Mouse (Mus musculus) limb, embryonic 11.5 days (tissue): ENCODE measurements around the gene Cenpc1. TPM values are rescaled to one million over a fixed set of nuclear protein-coding genes. Genes with fewer than 3 reads are reported as not detected.

Experiments used
- ATAC-seq: fragments of 200-750 bp; cut with Nextera tagmentation; 2 replicates; pipeline ENCODE4 v1.8.0; 2017; ENCODE audit warnings: low read depth; ENCODE audit not compliant: insufficient number of reproducible peaks, low FRiP score, low TSS enrichment
- DNase-seq: peaks from one replicate; pipeline ENCODE4 v3.0.0-alpha.2; 2015; ENCODE audit warnings: low spot score
- H3K27ac ChIP-seq: fragments of 300-500 bp; sonication (generic); replicated peaks from 2 replicates; pipeline ENCODE4 v1.5.1; 2014; ENCODE audit warnings: low read depth, mild to moderate bottlenecking, low read length
- H3K27me3 ChIP-seq: fragments of 300-500 bp; sonication (generic); 2 replicates; pipeline ENCODE4 v1.6.1; 2014; ENCODE audit warnings: mild to moderate bottlenecking, low read length, mixed read lengths; ENCODE audit not compliant: control insufficient read depth, insufficient read depth
- H3K36me3 ChIP-seq: fragments of 300-500 bp; sonication (generic); 2 replicates; pipeline ENCODE4 v1.6.1; 2014; ENCODE audit warnings: mild to moderate bottlenecking, low read length, moderate library complexity, mixed read lengths; ENCODE audit not compliant: control insufficient read depth, insufficient read depth
- H3K4me1 ChIP-seq: fragments of 300-500 bp; sonication (generic); 2 replicates; pipeline ENCODE4 v1.6.1; 2014; ENCODE audit warnings: low read length, mixed read lengths; ENCODE audit not compliant: control insufficient read depth, insufficient read depth
- H3K4me2 ChIP-seq: fragments of 300-500 bp; sonication (generic); 2 replicates; pipeline ENCODE4 v1.6.1; 2014; ENCODE audit warnings: low read depth, mild to moderate bottlenecking, moderate library complexity; ENCODE audit not compliant: severe bottlenecking
- H3K4me3 ChIP-seq: fragments of 300-500 bp; sonication (generic); 2 replicates; pipeline ENCODE4 v1.5.1; 2014; ENCODE audit warnings: low read depth, low read length
- H3K9ac ChIP-seq: fragments of 300-500 bp; sonication (generic); 2 replicates; pipeline ENCODE4 v1.6.1; 2014; ENCODE audit warnings: mild to moderate bottlenecking, low read length
- H3K9me3 ChIP-seq: fragments of 300-500 bp; sonication (generic); 2 replicates; pipeline ENCODE4 v1.6.1; 2016; ENCODE audit warnings: low read length; ENCODE audit not compliant: control insufficient read depth
- WGBS: fragments of 180-500 bp; shearing (Covaris S2); extraction: QIAGEN DNeasy Blood & Tissue Kit; methylation state at CpG from one replicate; pipeline ENCODE4 v1.1.7; 2014; 5-methylcytosine and 5-hydroxymethylcytosine counted together
- polyA plus RNA-seq: library from polyadenylated mRNA; unstranded; fragments of >200 nt; fragmentation: Nextera tagmentation; extraction: Ambion mirVana; gene quantifications from 2 replicates; pipeline ENCODE4 v1.2.1, GENCODE M21; 2014

Gene Cenpc1
- 39.7 and 41.7 TPM in 2 replicates for polyA plus RNA-seq

DNA sequence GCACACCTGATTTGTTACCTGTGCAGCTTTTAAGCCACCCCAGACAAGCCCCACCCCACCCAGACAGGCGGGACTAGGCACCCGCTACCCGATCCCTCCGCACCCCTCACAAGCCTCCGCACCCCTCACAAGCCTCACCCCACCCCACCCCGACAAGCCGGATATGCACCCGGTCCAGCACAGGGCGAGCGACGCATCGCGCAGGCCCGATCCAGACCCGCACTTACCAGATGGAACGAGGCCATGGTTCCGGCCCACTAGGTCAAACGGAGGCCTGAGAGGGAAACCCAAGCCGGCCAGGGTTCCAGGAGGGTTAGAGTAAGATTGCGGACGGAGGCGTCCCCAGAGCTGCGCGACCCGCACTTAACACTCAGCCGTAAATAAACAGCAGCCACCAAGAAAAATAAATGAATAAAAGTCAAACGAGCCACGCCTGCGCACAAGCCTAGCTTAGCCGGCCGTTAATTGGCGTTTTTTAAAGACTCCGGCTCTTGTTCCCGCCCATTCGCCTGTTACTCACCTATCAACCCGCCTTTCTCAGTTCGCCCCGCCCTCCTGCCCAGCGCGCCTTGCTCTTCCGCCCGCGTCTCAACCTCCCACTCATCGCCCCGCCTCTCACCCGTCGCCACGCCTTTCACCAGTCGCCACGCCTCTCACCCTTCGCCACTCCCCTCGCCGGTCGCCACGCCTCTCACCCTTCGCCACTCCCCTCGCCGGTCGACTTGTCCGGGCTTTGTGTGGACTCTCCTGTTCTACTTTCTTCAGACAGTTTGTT lies at the start of gene Cenpc1:
Cenpc1 (minus strand) TSS at position 483 of the 775 bp plus-strand sequence.
- Histone ChIP-seq H3K36me3 (no peaks in the 10 kb centered on the region), H3K4me1 (no peaks in the 10 kb centered on the region), H3K27ac (peak within 1 kb of the TSS; percentile 79), H3K4me2 (peak within 1 kb of the TSS; percentile 48), H3K9ac (peak within 1 kb of the TSS; percentile 82), H3K9me3 (no peaks in the 10 kb centered on the region), H3K27me3 (no peaks in the 10 kb centered on the region), H3K4me3 (peak within 1 kb of the TSS; percentile 74)
- under 1% methylated on average over 60 of the region's 60 CpGs for WGBS
- peak; percentile 99 for ATAC-seq
- DNase-seq, result peak; percentile 98

DNA sequence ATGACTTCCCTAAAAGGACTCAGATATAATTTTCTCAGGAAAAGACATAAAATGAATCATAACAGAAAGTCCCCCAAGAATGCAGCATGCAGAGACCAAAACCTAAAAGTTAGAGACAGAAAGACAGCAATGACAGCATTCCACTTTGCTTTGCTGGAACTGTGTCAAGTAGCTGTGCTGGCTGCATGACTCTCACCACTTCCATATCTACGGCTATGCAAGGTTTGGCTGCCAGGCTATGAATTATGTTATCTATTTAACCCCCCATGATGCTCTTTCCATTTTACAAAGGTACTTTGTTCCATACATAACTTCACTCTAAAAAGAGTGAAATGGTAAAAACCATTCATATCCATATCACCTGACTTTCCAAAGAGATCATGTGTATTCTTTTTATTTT lies 48.6 kb upstream of the Cenpc1 start:
- Histone ChIP-seq H3K27me3 (no peaks in the 10 kb centered on the region), H3K9ac (no peak overlapping the region), H3K27ac (no peak overlapping the region), H3K4me3 (no peak overlapping the region), H3K4me1 (no peaks in the 10 kb centered on the region), H3K4me2 (no peak overlapping the region), H3K9me3 (no peaks in the 10 kb centered on the region), H3K36me3 (no peaks in the 10 kb centered on the region)
- ATAC-seq, result no peak
- no peak for DNase-seq
- WGBS, result 90% methylated on average over 1 of the region's 1 CpGs

DNA sequence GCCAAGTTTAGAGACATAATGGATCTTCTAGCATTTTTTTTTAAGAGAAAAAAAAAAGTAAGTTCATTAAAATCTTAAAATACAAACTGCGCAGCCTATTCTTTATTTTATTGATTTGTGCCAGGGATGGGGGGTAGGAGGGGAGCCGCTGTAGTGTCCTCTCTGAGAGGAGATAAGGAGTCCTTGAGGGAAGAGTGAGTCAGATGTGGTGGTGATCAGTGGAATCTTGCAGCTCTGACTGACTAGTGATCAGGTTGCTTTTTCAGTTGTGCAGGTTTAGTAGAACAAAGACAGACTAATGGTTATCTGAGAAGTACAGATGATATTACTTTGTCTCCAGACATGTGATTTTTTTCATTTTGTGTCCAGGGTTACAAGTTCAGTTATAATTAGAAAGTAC lies 47.7 kb upstream of the Cenpc1 start:
- Histone ChIP-seq H3K27ac (no peak overlapping the region), H3K4me2 (no peak overlapping the region), H3K27me3 (no peaks in the 10 kb centered on the region), H3K4me1 (no peaks in the 10 kb centered on the region), H3K4me3 (no peak overlapping the region), H3K36me3 (no peaks in the 10 kb centered on the region), H3K9ac (no peak overlapping the region), H3K9me3 (no peaks in the 10 kb centered on the region)
- 94% methylated on average over 2 of the region's 2 CpGs for WGBS
- no peak for ATAC-seq
- DNase-seq, result no peak

GRCm38 (mm10) chr5:86111074-86111473 lies 45.7 kb upstream of the Cenpc1 start:
- Histone ChIP-seq H3K27me3 (no peaks in the 10 kb centered on the region), H3K9ac (no peak overlapping the region), H3K4me2 (no peak overlapping the region), H3K4me1 (no peaks in the 10 kb centered on the region), H3K36me3 (no peaks in the 10 kb centered on the region), H3K4me3 (no peak overlapping the region), H3K9me3 (no peaks in the 10 kb centered on the region), H3K27ac (no peak overlapping the region)
- WGBS, result 100% methylated on average over 1 of the region's 1 CpGs
- ATAC-seq (no peak), DNase-seq (no peak)

DNA sequence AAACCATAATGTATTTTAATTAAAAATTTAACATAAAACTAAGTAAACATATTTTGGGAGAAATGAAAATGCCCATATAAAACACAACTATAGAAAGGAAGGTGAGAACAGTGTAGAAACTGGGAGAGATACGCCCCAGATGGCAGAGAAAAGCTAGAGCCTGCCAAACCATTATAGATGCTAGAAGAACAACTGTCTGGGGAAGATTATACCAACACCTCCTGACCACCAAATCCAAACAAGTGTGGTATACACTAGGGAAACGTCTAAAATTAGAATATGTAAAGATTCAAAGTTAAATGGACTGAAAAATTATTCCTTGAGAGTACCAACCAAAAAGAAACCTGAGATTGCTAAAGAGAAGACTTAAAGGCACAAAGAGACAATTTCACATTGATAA lies 41.2 kb upstream of the Cenpc1 start:
- no peak for DNase-seq
- Histone ChIP-seq H3K9me3 (no peaks in the 10 kb centered on the region), H3K9ac (no peak overlapping the region), H3K4me1 (no peaks in the 10 kb centered on the region), H3K4me2 (no peak overlapping the region), H3K27me3 (no peaks in the 10 kb centered on the region), H3K36me3 (no peaks in the 10 kb centered on the region), H3K27ac (no peak overlapping the region), H3K4me3 (no peak overlapping the region)
- no peak for ATAC-seq
- WGBS, result 85% methylated on average over 2 of the region's 2 CpGs

DNA sequence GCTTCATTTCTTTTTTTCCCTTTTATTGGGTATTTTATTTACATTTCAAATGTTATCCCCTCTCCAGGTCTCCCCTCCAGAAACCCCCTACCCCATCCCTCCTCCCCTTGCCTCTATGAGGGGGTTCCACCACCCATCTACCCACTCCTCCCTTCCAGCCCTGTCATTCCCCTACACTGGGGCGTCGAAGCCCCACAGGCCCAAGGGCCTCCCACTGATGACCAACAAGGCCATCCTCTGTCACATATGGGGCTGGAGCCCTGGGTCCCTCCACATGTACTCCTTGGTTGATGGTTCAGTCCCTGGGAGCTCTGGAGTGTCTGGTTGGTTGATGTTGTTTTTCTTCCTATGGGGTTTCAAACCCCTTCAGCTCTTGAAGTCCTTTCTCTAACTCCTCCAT lies 36.8 kb upstream of the Cenpc1 start:
- WGBS, result 100% methylated on average over 2 of the region's 2 CpGs
- H3K27ac ChIP-seq, result no peak overlapping the region
- no peak for ATAC-seq

DNA sequence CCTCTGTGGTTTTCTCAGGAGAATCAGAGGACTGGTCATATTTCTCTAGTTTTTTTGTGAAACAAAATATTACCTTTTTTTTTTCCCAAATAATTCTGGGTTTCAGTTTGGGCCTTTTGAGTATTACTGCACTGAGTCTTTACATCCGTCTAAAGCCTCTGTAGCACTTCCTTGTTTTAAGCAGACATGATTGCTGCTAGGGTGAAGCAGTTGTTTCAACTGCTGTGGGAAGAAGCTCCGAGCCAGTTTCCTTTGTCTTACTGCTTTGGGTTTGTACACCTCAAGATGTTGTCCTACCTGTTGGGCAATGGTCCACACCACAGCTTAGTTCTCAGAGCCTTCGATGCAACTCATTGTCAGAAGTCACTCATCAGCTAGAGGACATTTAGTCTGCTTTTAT lies 35.2 kb upstream of the Cenpc1 start:
- no peaks in the 10 kb centered on the region for H3K36me3 ChIP-seq
- no peaks in the 10 kb centered on the region for H3K9me3 ChIP-seq
- H3K27ac ChIP-seq, result no peak overlapping the region
- ATAC-seq, result no peak
- no peak overlapping the region for H3K9ac ChIP-seq
- WGBS, result 84% methylated on average over 3 of the region's 3 CpGs
- no peak overlapping the region for H3K4me3 ChIP-seq
- DNase-seq, result no peak
- H3K4me2 ChIP-seq, result no peak overlapping the region
- no peaks in the 10 kb centered on the region for H3K4me1 ChIP-seq
- H3K27me3 ChIP-seq, result no peaks in the 10 kb centered on the region

More for the DNA sequence above, 36.8 kb upstream of the Cenpc1 start:
- Histone ChIP-seq H3K4me2 (no peak overlapping the region), H3K9ac (no peak overlapping the region), H3K36me3 (no peaks in the 10 kb centered on the region), H3K27me3 (no peaks in the 10 kb centered on the region), H3K4me1 (no peaks in the 10 kb centered on the region), H3K9me3 (no peaks in the 10 kb centered on the region), H3K4me3 (no peak overlapping the region)
- DNase-seq, result no peak

DNA sequence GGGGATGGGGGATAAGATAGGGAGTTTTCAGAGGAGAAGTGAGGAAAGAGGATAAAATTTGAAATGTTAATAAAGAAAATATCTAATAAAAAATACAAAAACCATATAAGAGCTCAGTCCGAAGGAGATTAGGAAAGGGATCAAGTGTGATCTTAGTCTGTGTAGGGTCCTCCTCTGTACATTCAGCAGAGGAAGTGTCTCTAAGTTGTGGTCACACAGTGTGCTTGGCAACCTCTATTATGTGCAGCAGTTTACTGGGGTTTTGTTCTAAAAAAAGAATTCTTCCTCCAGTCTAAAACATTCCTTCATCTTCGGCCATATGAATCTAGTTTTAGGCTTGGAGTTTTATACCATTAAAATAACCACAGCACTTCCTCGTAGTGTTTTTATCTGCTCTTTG lies 33.6 kb upstream of the Cenpc1 start:
- no peak overlapping the region for H3K4me2 ChIP-seq
- no peaks in the 10 kb centered on the region for H3K36me3 ChIP-seq
- no peak overlapping the region for H3K9ac ChIP-seq
- no peaks in the 10 kb centered on the region for H3K4me1 ChIP-seq
- no peak overlapping the region for H3K4me3 ChIP-seq
- no peaks in the 10 kb centered on the region for H3K27me3 ChIP-seq
- DNase-seq (no peak), ATAC-seq (no peak)
- WGBS, result 90% methylated on average over 3 of the region's 3 CpGs
- H3K27ac ChIP-seq, result no peak overlapping the region
- H3K9me3 ChIP-seq, result no peaks in the 10 kb centered on the region

- Histone ChIP-seq H3K9me3 (no peaks in the 10 kb centered on the region), H3K4me2 (no peak overlapping the region), H3K4me3 (no peak overlapping the region), H3K9ac (no peak overlapping the region), H3K36me3 (no peaks in the 10 kb centered on the region), H3K27ac (no peak overlapping the region), H3K4me1 (no peaks in the 10 kb centered on the region), H3K27me3 (no peaks in the 10 kb centered on the region)
- WGBS, result 86% methylated on average over 9 of the region's 9 CpGs
- ATAC-seq (no peak), DNase-seq (no peak)
Measured at GRCm38 (mm10) chr5:86094754-86095153, 29.4 kb upstream of the Cenpc1 start.
